Mouse (Mus musculus) liver, adult 2 months (tissue): ENCODE data around the gene P3h2. TPM values are rescaled to one million over a fixed set of nuclear protein-coding genes. Genes with fewer than 3 reads are reported as not detected.

Experiments
- DNase-seq: peaks from one replicate; pipeline ENCODE4 v3.0.0-alpha.2; 2011; ENCODE audit warnings: low read depth, low spot score; ENCODE audit errors: extremely low read depth
- H3K27ac ChIP-seq: fragments of 200-500 bp; replicated peaks from 2 replicates; pipeline ENCODE4 v1.5.1; 2012; ENCODE audit warnings: low read depth, mild to moderate bottlenecking, control low read depth, inconsistent platforms, low read length; ENCODE audit not compliant: insufficient read depth
- H3K27me3 ChIP-seq: fragments of 200-500 bp; 2 replicates; pipeline ENCODE4 v1.6.1; 2012; ENCODE audit warnings: mild to moderate bottlenecking, moderate library complexity, low read length, inconsistent platforms; ENCODE audit not compliant: control insufficient read depth, insufficient read depth
- H3K36me3 ChIP-seq: fragments of 200-500 bp; 2 replicates; pipeline ENCODE4 v1.6.1; 2012; ENCODE audit warnings: low read length, inconsistent platforms; ENCODE audit not compliant: control insufficient read depth, insufficient read depth
- H3K4me1 ChIP-seq: fragments of 200-500 bp; 2 replicates; pipeline ENCODE4 v1.6.1; 2011; ENCODE audit warnings: low read length; ENCODE audit not compliant: control insufficient read depth, insufficient read depth
- H3K4me3 ChIP-seq: fragments of 200-500 bp; 2 replicates; pipeline ENCODE4 v1.5.1; 2011; ENCODE audit warnings: low read depth, mild to moderate bottlenecking, control low read depth, low read length, moderate library complexity; ENCODE audit not compliant: insufficient read depth
- H3K79me2 ChIP-seq: fragments of 200-500 bp; 2 replicates; pipeline ENCODE4 v1.6.1; 2012; ENCODE audit warnings: inconsistent platforms, mild to moderate bottlenecking, low read length, moderate library complexity; ENCODE audit not compliant: control insufficient read depth, insufficient read depth
- H3K9ac ChIP-seq: fragments of 200-500 bp; 2 replicates; pipeline ENCODE4 v1.6.1; 2012; ENCODE audit warnings: low read depth, mild to moderate bottlenecking, control low read depth, inconsistent platforms, low read length
- CTCF ChIP-seq: fragments of 200-500 bp; IDR thresholded peaks from 2 replicates; pipeline ENCODE4 v1.5.1; 2011; ENCODE audit warnings: low read depth, low read length, control low read depth
- POLR2A ChIP-seq: fragments of 200-500 bp; IDR thresholded peaks from 2 replicates; pipeline ENCODE4 v1.6.1; 2011; ENCODE audit warnings: low read length, control low read depth; ENCODE audit not compliant: insufficient read depth; ENCODE audit errors: extremely low read depth
- WGBS: fragments of 180-500 bp; shearing (Covaris S2); methylation state at CpG from one replicate; pipeline ENCODE4 v1.1.7; 2018; 5-methylcytosine and 5-hydroxymethylcytosine counted together
- polyA plus RNA-seq: library from polyadenylated mRNA; depleted of rRNA; stranded (reverse); fragments of >200 nt; gene quantifications from 2 replicates; pipeline ENCODE4 v1.2.3, GENCODE M21; 2012; rRNA removed
- total RNA-seq: library from RNA; depleted of rRNA; stranded (reverse); fragments of >200 nt; gene quantifications from 2 replicates; pipeline ENCODE4 v1.2.3, GENCODE M21; 2014; rRNA removed

Gene P3h2
- 0.55 and 0.67 TPM in 2 replicates for total RNA-seq
- polyA plus RNA-seq, result 0.28 and 0.34 TPM in 2 replicates

DNA sequence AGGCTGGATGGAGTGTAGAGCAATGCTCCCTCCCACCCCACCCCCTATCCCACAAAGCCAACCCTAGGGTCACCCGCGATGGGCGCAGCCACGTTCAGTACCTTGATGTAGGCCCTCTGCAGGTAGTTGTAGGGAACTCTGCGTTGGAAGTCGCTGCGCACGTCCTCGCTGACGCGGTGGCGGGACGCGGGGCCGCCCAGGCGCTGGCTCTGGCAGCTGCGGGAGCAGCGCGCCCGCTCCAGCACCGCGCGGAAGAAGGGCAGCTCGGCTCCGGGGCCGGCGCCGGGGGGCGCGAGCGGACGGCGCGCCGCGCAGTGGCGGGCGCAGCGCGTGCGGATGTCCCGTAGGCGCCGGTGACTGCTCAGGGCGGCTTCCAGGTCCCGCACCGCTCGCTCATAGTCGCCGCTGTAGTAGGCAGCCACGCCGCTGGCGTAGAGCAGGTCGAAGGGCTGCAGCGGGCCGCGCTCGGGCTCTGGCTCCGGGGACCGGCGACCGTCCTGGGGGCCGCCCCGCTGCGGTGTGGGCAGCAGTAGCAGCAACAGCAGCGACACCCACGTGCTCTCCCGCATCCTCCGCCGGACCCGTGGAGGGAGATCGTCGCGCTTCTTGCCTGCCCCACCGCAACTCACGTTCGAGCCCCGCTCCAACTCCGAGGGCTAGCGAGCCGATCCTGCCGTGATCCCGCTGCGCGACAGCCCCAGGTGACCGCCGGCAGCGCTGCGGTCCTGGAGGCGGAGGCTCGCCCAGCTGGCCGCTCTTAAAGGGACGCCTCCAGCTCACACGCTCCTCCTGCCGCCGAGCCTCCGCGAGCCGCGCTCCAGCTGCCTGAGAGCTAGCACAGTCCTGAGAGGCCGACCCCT, at the start of gene P3h2:
P3h2 (minus strand) TSS at position 670 of the 860 bp plus-strand sequence.
- no peaks in the 10 kb centered on the region for H3K79me2 ChIP-seq
- no peak within 1 kb of the TSS for H3K27ac ChIP-seq
- no peaks in the 10 kb centered on the region; the same call in 1 of the 2 replicates for H3K27me3 ChIP-seq
- TF ChIP-seq POLR2A (no peak), CTCF (peak; percentile 50)
- H3K9ac ChIP-seq, result peak within 1 kb of the TSS; percentile 65
- WGBS, result under 1% methylated on average over 93 of the region's 101 CpGs
- no peaks in the 10 kb centered on the region for H3K36me3 ChIP-seq
- DNase-seq, result peak; percentile 30
- no peaks in the 10 kb centered on the region; the same call in 1 of the 2 replicates for H3K4me1 ChIP-seq
- H3K4me3 ChIP-seq, result peak within 1 kb of the TSS; percentile 77

- no peak for TF ChIP-seq CTCF
- TF ChIP-seq POLR2A, result no peak
- Histone ChIP-seq H3K4me1 (no peaks in the 10 kb centered on the region), H3K27ac (no peak overlapping the region), H3K36me3 (no peaks in the 10 kb centered on the region), H3K9ac (no peak overlapping the region), H3K27me3 (no peaks in the 10 kb centered on the region), H3K4me3 (no peak overlapping the region), H3K79me2 (no peaks in the 10 kb centered on the region)
- no peak for DNase-seq
- 91% methylated on average over 2 of the region's 2 CpGs for WGBS
These were observed 46.7 kb upstream of the P3h2 start for GRCm38 (mm10) chr16:26152258-26152657.

- DNase-seq, result no peak
- Histone ChIP-seq H3K4me3 (no peak overlapping the region), H3K27me3 (no peaks in the 10 kb centered on the region), H3K36me3 (no peaks in the 10 kb centered on the region), H3K4me1 (no peaks in the 10 kb centered on the region), H3K79me2 (no peaks in the 10 kb centered on the region), H3K27ac (no peak overlapping the region), H3K9ac (no peak overlapping the region)
- WGBS, result 77% methylated on average over 1 of the region's 1 CpGs
- TF ChIP-seq POLR2A (no peak), CTCF (no peak)
These were observed 45.4 kb upstream of the P3h2 start for GRCm38 (mm10) chr16:26150943-26151342.

- WGBS, result 79% methylated on average over 1 of the region's 1 CpGs
These were observed 41.3 kb upstream of the P3h2 start for GRCm38 (mm10) chr16:26146853-26147252.

DNA sequence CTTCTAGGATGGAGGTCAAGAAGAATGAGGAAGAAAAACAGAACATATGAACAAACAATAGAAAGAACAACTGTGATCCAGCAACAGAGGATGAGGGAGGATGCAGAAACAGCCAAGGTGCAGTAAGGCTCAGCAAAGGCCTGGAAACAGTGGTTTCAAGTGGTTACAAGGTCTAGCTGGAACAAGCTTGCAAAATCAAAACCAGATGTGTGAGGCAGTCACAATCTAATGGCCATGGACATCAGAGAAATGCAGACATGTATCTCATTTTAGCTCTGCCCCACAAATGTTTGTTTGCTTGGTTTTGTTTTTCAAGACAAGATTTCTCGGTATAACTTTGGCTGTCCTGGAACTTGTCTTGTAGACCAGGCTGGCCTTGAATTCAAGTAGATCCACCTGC, 25.5 kb upstream of the P3h2 start:
- H3K36me3 ChIP-seq, result no peaks in the 10 kb centered on the region
- no peak for DNase-seq
- no peak overlapping the region for H3K4me3 ChIP-seq
- no peak overlapping the region for H3K27ac ChIP-seq
- no peaks in the 10 kb centered on the region for H3K27me3 ChIP-seq
- TF ChIP-seq CTCF, result no peak
- TF ChIP-seq POLR2A, result no peak
- WGBS, result 89% methylated on average over 1 of the region's 1 CpGs
- no peaks in the 10 kb centered on the region for H3K4me1 ChIP-seq
- no peak overlapping the region for H3K9ac ChIP-seq
- no peaks in the 10 kb centered on the region for H3K79me2 ChIP-seq

More at GRCm38 (mm10) chr16:26146853-26147252, 41.3 kb upstream of the P3h2 start:
- H3K27me3 ChIP-seq, result no peaks in the 10 kb centered on the region
- no peak overlapping the region for H3K4me3 ChIP-seq
- DNase-seq, result no peak
- no peak overlapping the region for H3K27ac ChIP-seq
- TF ChIP-seq CTCF, result no peak
- no peak for TF ChIP-seq POLR2A
- H3K9ac ChIP-seq, result no peak overlapping the region
- H3K4me1 ChIP-seq, result no peaks in the 10 kb centered on the region
- H3K36me3 ChIP-seq, result no peaks in the 10 kb centered on the region
- no peaks in the 10 kb centered on the region for H3K79me2 ChIP-seq

GRCm38 (mm10) chr16:26106618-26107017, 1.0 kb upstream of the P3h2 start:
- 73% methylated on average over 5 of the region's 5 CpGs for whole genome bisulfite sequencing
- Histone ChIP-seq H3K9ac (no peak overlapping the region), H3K27me3 (no peaks in the 10 kb centered on the region; the same call in 1 of the 2 replicates), H3K36me3 (no peaks in the 10 kb centered on the region), H3K4me1 (no peaks in the 10 kb centered on the region; the same call in 1 of the 2 replicates), H3K4me3 (no peak overlapping the region), H3K79me2 (no peaks in the 10 kb centered on the region), H3K27ac (no peak overlapping the region)
- TF ChIP-seq CTCF, result no peak
- TF ChIP-seq POLR2A, result no peak
- no peak for DNase-seq
